Mouse (Mus musculus) thymus, postnatal 4 days (tissue): ENCODE measurements around the gene Pnliprp1.

Experiments
- DNase-seq: peaks from one replicate; pipeline ENCODE4 v3.0.0; 2021

Pnliprp1 gene

DNA sequence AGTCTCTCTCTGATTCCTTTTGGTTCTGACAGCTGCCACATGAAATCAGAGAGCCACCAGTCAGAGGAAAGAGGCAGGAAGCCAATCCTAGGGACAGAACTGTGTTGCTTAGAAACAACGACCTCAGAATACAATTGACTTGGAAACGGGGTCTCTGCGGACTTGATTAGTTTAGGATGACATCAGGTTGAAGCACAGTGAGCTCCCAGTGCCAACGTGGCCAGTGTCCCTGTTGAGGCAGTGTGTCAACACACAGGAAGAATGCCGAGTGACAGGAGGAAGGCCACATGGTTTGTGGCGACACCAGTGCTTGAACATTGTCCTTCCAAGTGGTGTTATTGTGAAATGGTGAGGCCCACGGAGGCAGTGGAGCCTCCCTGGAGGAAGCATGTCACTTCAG is 55.3 kb downstream of the Pnliprp1 start:
- no peak for DNase-seq

DNA sequence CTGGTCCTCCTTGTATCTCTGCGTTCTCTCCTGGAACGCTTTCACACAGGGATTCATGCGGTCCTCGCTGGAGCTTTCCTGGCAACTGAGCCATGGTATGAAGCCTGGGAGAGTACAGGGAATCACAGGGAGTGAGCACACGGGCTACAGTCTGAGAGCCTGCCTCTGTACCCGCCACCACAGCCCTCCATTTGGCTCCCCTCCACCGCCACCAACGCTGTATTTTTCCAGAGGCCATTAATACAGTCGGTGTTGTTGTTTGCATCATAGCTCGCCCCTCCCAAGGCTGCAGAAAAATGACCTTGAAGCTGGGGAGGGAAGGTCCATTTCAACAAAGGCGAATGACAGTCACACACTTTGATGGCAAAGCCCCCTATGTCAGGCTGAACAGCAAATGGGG is 60.5 kb downstream of the Pnliprp1 start:
- no peak for DNase-seq
